Mouse (Mus musculus): ENCODE data around the gene LTO1.

GRCm38 (mm10) chr7:144937899-144938517, 23.1 kb downstream of the LTO1 start:
- TF ChIP-seq EP300 (IDR thresholded peaks at IDR 0.05; ENCODE audit: low read depth) = no peak
- no peak for TF ChIP-seq CTCF (IDR thresholded peaks at IDR 0.05; ENCODE audit: low read depth)

Data from heart, postnatal 0 days (tissue).